Mouse (Mus musculus): Measurements from ENCODE around the gene Scap.

DNA sequence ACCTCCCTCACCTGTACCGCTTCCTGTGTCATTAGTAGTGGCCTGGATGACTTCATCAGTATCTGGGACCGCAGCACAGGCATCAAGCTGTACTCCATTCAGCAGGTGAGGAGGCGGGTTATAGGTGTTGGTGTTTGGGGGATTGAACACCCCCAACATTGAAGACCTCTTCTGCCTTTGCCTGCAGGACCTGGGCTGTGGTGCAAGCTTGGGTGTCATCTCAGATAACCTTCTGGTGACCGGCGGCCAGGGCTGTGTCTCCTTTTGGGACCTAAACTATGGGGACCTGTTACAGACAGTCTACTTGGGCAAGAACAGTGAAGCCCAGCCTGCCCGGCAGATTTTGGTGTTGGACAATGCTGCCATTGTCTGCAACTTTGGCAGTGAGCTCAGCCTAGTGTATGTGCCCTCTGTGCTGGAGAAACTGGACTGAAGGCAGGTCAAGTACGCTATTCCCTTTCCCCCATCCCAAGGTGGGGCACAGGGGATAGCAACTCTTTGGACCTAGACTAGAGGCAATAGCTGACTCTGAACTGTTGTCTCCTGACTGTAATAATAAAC is 51.4 kb downstream of the Scap start:
- TF ChIP-seq CTCF (IDR thresholded peaks at IDR 0.05; ENCODE audit: low read depth, low read length) (no peak), POLR2A (IDR thresholded peaks at IDR 0.05; ENCODE audit: borderline replicate concordance, low read depth, low read length) (no peak)

All from bone marrow macrophage, adult 2 months (primary cell).